Mouse (Mus musculus) heart, embryonic 16.5 days (tissue): ENCODE data around the gene Prodh2. TPM values are rescaled to one million over a fixed set of nuclear protein-coding genes. Genes with fewer than 3 reads are reported as not detected.
A peak's percentile ranks its signal among the peaks of the same experiment; 100 is the strongest.

Experiments used
- ATAC-seq: fragments of 200-750 bp; cut with Nextera tagmentation; replicated peaks from 2 replicates; pipeline ENCODE4 v1.8.0; 2017; ENCODE audit warnings: moderate number of reproducible peaks; ENCODE audit not compliant: insufficient read depth, low FRiP score; ENCODE audit errors: extremely low read depth
- H3K27ac ChIP-seq: fragments of 300-500 bp; sonication (generic); 2 replicates; pipeline ENCODE4 v1.5.1; 2014; ENCODE audit warnings: mild to moderate bottlenecking, low read length, control low read depth, moderate library complexity
- H3K27me3 ChIP-seq: fragments of 300-500 bp; sonication (generic); 2 replicates; pipeline ENCODE4 v1.6.1; 2014; ENCODE audit warnings: low read length, mixed read lengths; ENCODE audit not compliant: control insufficient read depth, insufficient read depth
- H3K36me3 ChIP-seq: fragments of 300-500 bp; sonication (generic); 2 replicates; pipeline ENCODE4 v1.6.1; 2014; ENCODE audit not compliant: control insufficient read depth, insufficient read depth
- H3K4me1 ChIP-seq: fragments of 300-500 bp; sonication (generic); 2 replicates; pipeline ENCODE4 v1.6.1; 2014; ENCODE audit warnings: low read length, mixed read lengths; ENCODE audit not compliant: control insufficient read depth, insufficient read depth
- H3K4me2 ChIP-seq: fragments of 300-500 bp; sonication (generic); 2 replicates; pipeline ENCODE4 v1.6.1; 2014; ENCODE audit warnings: low read depth, mild to moderate bottlenecking, control low read depth, low read length
- H3K4me3 ChIP-seq: fragments of 300-500 bp; sonication (generic); 2 replicates; pipeline ENCODE4 v1.5.1; 2014; ENCODE audit warnings: mild to moderate bottlenecking, control low read depth, low read length
- H3K9ac ChIP-seq: fragments of 300-500 bp; sonication (generic); 2 replicates; pipeline ENCODE4 v1.6.1; 2014; ENCODE audit warnings: low read length, control low read depth
- H3K9me3 ChIP-seq: fragments of 300-500 bp; sonication (generic); replicated peaks from 2 replicates; pipeline ENCODE4 v1.6.1; 2016; ENCODE audit warnings: low read length; ENCODE audit not compliant: control insufficient read depth
- WGBS: fragments of 180-500 bp; shearing (Covaris S2); extraction: QIAGEN DNeasy Blood & Tissue Kit; methylation state at CpG from one replicate; pipeline ENCODE4 v1.1.7; 2014; 5-methylcytosine and 5-hydroxymethylcytosine counted together
- polyA plus RNA-seq: library from polyadenylated mRNA; unstranded; fragments of >200 nt; fragmentation: Nextera tagmentation; extraction: Ambion mirVana; gene quantifications from 2 replicates; pipeline ENCODE4 v1.2.1, GENCODE M21; 2015

Gene Prodh2
- polyA plus RNA-seq, 1 experiment from 2014 or later, result 0.09 TPM

DNA sequence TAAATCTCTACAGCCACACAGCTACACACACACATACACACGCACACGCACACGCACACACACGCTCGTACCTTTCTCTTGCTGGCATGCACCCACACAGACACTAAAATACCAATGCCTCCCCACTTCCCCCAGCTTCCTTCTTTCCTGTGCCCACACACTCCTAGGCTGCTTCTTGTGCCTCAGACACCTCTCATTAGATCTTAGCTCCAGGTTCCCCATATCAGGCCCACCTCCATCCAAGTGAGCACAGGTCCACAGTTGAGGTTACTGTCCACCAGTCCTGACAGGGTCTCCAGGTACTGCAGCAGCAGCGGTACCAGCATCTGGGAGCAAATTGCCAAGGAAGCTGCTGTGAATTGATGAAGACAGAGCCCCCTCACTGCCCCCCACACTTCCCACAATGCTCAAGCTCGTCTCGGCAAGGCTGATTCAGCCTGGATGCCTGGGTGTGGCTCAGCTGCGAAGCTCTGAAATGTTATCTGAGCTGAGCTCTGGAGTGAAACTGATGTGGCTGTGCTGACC, 37.9 kb downstream of the Prodh2 start:
- WGBS, result 75% methylated on average over 9 of the region's 9 CpGs
- no peak overlapping the region for H3K9ac ChIP-seq
- no peak for ATAC-seq
- no peak overlapping the region for H3K4me2 ChIP-seq
- H3K9me3 ChIP-seq, result no peaks in the 10 kb centered on the region
- no peak overlapping the region for H3K4me3 ChIP-seq
- H3K4me1 ChIP-seq, result peaks cover 23% of the 10 kb centered on the region
- no peaks in the 10 kb centered on the region for H3K27me3 ChIP-seq
- peaks cover 26% of the 10 kb centered on the region for H3K36me3 ChIP-seq
- H3K27ac ChIP-seq, result no peak overlapping the region

DNA sequence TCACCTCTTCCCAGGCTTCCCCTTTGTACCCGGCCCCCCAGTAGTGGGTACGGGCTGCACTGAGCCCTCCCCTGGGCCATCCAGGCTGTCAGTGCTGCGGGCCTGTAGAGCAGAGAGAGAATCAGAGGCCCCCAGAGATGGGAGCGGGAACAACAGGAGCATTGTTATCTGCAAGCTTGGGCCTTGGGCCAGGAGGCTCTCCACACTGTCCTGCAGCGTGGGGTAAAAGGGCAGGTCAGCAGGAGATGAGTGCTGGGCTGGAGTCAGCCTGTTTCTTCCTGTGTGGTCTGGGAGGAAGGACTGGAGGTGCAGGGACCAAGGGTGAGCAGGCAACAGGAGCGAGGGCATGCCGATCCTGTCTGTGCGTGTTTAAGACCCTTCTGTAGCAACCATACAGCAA, 39.5 kb downstream of the Prodh2 start:
- H3K27me3 ChIP-seq, result no peaks in the 10 kb centered on the region
- peak; percentile 28; the same call in 1 of the 2 replicates for ATAC-seq
- no peak overlapping the region for H3K4me3 ChIP-seq
- H3K4me2 ChIP-seq, result no peak overlapping the region
- peaks cover 23% of the 10 kb centered on the region for H3K36me3 ChIP-seq
- peak overlapping the region; percentile 15; the same call in 1 of the 2 replicates for H3K9ac ChIP-seq
- no peaks in the 10 kb centered on the region for H3K9me3 ChIP-seq
- WGBS, result 34% methylated on average over 8 of the region's 8 CpGs
- no peak overlapping the region for H3K27ac ChIP-seq
- H3K4me1 ChIP-seq, result peaks cover 23% of the 10 kb centered on the region

DNA sequence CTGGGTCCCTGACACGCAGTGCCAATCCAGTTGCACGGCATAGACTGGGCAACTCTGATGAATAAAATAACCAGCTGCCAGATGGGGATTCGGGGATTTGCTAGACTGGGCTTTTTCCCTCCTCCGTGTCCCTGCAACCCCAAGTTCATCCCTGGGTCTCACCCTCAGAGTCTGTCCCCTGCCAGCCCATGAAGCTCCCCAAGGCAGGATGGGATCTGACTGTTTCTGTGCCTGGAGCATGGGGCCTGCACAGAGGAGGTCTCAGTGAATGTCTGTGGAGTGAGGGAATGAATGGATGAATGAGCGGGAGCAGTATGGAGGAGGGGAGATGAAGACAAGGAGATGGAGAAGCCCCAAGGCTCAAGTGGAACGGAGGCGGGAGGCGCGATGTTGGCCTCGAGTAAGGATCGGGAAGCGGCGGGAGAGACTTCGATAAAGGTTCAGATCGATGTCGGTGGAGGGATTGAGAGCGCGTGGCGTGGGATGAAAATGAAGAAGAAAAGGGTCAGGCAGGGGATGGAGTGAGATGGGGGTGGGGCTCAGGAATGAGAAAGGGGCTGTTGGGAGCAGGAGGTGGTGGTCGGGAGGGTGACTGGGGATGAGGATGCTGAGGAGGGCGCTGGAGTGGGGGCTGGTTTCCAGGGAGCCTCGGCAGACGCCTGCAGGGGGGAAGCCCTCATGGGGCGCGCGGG, 40.7 kb downstream of the Prodh2 start:
- WGBS, result 11% methylated on average over 25 of the region's 26 CpGs
- no peak for ATAC-seq
- H3K9ac ChIP-seq, result peak overlapping the region; percentile 75
- H3K4me3 ChIP-seq, result peak overlapping the region; percentile 67
- no peaks in the 10 kb centered on the region for H3K27me3 ChIP-seq
- no peaks in the 10 kb centered on the region for H3K9me3 ChIP-seq
- peaks cover 12% of the 10 kb centered on the region for H3K36me3 ChIP-seq
- H3K4me1 ChIP-seq, result peaks cover 23% of the 10 kb centered on the region
- no peak overlapping the region for H3K27ac ChIP-seq
- H3K4me2 ChIP-seq, result peak overlapping the region; percentile 94

DNA sequence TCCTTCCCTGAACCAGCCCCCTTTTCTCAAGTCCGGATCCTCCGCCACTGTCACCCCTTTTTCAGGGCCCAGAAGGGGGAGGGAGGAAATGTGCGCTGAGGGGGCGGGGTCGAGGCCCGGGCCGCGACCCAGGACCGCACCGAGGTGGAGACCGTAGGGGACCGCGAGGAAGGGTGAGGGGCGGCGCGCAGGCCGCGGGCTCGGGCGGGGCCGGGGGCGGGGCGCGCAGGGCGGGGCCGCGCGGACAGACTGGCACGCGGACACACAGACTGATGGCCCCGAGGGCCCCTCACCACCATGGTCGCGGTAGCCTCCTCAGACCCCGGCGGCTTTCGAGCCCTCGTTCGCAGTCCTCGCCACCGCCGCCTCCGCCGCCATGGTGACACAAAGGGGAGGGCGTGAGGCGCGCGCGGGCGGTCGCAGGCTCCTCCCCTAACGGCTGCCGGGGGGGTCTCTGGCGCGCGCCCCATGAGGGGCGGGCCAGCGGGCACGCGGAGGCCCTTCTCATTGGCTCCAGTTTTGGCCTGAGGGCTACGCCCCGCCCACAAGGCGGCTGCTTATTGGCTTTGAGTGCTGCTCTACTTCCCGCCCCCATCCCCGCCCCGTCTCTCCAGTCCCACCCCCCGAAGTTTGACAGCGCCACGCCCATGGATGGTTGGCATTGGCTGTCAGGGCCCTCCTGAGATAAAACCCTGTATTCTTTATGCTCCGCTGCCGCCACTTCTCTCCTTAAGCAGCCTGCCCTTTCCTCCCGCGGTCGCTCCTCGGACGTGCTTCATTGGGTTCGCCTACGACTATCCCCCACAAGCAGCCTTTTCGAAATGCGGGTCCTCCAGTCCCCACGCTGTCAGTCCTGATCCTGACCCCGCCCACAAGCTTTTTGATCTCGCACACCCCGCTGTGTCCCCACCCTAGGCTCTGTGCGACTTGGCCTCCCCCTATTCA, 41.5 kb downstream of the Prodh2 start, which contains the start of gene Arhgap33:
Gene Arhgap33 (minus strand): TSS at position 428 of the 945 bp plus-strand sequence.
- WGBS, result 0% methylated on average over 64 of the region's 84 CpGs
- Histone ChIP-seq H3K4me1 (peaks cover 23% of the 10 kb centered on the region), H3K27ac (peak within 1 kb of the TSS; percentile 60), H3K27me3 (no peaks in the 10 kb centered on the region), H3K4me3 (peak within 1 kb of the TSS; percentile 67), H3K9me3 (no peaks in the 10 kb centered on the region), H3K36me3 (peaks cover 6% of the 10 kb centered on the region), H3K4me2 (peak within 1 kb of the TSS; percentile 94), H3K9ac (peak within 1 kb of the TSS; percentile 75)
- ATAC-seq, result peak; percentile 92

DNA sequence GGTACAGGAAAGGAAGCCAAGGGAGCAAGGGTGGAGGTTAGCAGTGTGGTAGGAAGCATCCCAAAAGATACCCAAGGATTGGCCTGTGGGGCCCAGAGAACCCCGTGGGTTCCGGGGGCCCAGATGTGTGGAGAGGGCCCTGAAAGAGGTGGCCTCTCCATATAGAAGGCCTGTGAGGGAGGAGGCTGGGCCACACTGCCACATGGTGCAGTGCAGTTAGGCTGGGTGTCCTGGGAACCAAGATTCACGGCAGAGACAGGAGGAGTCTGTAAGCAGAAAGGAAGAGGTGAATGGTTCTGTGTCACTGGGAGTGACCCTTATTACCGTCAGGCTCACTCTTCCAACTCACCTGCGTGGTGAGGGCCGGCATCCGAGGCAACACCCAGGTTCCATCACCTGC, 47.1 kb downstream of the Prodh2 start:
- H3K9ac ChIP-seq, result no peak overlapping the region
- ATAC-seq, result no peak

DNA sequence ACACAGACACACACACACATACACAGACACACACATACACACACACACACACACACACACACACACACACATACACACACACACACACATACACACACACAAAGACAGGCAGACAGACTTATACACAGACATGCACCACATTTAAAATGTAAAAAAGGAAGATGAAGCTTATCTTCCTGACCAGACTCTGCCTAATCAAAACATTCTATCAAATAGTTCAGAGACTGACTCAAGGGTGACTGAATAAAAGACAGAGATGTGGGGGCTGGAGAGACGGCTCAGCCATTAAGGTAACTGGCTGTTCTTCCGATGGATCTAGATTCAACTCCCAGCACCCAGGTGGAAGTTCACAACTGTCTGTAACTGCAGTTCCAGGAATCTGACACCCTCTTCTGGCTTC, 50.9 kb downstream of the Prodh2 start:
- Histone ChIP-seq H3K4me3 (no peak overlapping the region), H3K4me2 (no peak overlapping the region), H3K9ac (no peak overlapping the region), H3K36me3 (peaks cover 22% of the 10 kb centered on the region), H3K27ac (no peak overlapping the region), H3K4me1 (no peaks in the 10 kb centered on the region), H3K9me3 (no peaks in the 10 kb centered on the region), H3K27me3 (no peaks in the 10 kb centered on the region)
- no peak for ATAC-seq
- 78% methylated on average over 2 of the region's 2 CpGs for WGBS

More for the DNA sequence above, 47.1 kb downstream of the Prodh2 start:
- Histone ChIP-seq H3K9me3 (no peaks in the 10 kb centered on the region), H3K4me1 (peaks cover under 1% of the 10 kb centered on the region; the same call in 1 of the 2 replicates), H3K36me3 (peaks cover 8% of the 10 kb centered on the region), H3K4me3 (no peak overlapping the region), H3K27me3 (no peaks in the 10 kb centered on the region), H3K4me2 (no peak overlapping the region), H3K27ac (no peak overlapping the region)
- 89% methylated on average over 7 of the region's 7 CpGs for WGBS

DNA sequence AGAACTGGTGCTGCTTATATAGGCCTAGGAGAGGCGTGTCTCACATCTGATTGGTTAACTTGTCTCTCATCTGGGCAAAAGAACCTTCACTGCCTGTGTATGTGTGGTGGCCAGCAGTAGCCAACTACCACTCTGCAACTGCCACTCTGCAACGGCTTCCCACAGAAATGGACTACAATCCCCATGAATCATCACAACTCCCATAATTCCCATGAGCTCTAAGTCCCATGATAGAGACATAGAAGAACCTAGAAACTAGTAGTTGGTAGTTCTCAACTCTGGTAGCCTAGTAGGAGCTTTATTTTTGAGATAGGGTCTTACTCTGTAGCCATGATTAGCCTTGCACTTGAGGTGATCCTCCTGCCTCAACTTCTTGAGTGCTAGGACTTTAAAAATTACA, 56.5 kb downstream of the Prodh2 start:
- H3K9ac ChIP-seq, result no peak overlapping the region
- no peak for ATAC-seq
- 80% methylated on average over 2 of the region's 2 CpGs for WGBS
- H3K4me1 ChIP-seq, result peaks cover 16% of the 10 kb centered on the region
- H3K27ac ChIP-seq, result no peak overlapping the region
- H3K4me3 ChIP-seq, result no peak overlapping the region
- no peaks in the 10 kb centered on the region for H3K27me3 ChIP-seq
- H3K36me3 ChIP-seq, result peaks cover 21% of the 10 kb centered on the region
- no peak overlapping the region for H3K4me2 ChIP-seq
- H3K9me3 ChIP-seq, result no peaks in the 10 kb centered on the region

DNA sequence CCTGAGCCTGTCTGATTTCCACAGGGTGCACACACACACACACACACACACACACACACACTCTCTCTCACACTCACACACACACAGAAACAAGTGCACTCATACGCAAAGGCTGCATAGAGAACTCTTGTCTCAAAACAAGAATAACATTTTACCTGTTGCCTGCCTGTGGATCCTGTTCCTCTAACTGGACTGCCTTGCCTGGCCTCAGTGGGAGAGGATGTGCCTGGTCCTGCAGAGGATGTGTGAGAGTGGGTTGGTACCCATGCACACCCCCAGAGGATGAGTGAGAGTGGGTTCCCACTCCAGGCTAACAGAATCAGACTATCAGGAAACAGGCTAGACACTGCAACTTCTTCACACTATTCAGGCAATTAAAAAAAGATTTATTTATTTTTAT, 57.2 kb downstream of the Prodh2 start:
- Histone ChIP-seq H3K27me3 (no peaks in the 10 kb centered on the region), H3K9me3 (no peaks in the 10 kb centered on the region), H3K4me3 (no peak overlapping the region), H3K36me3 (peaks cover 28% of the 10 kb centered on the region), H3K27ac (no peak overlapping the region), H3K4me2 (no peak overlapping the region), H3K4me1 (peaks cover 16% of the 10 kb centered on the region), H3K9ac (no peak overlapping the region)
- ATAC-seq, result no peak
- WGBS, result 100% methylated on average over 1 of the region's 1 CpGs
